Mouse (Mus musculus): Measurements from ENCODE around the gene Tapt1. TPM values are rescaled to one million over a fixed set of nuclear protein-coding genes. Genes with fewer than 3 reads are reported as not detected.
"Not testable (repeated sequence)": the region's sequence is repeated elsewhere in the genome, so short reads cannot be mapped to it uniquely, and the experiment has no call there.

Gene Tapt1
- polyA plus RNA-seq (2015; fragmentation: Nextera tagmentation; extraction: Ambion mirVana): 30.7 and 30.9 TPM in 2 replicates

DNA sequence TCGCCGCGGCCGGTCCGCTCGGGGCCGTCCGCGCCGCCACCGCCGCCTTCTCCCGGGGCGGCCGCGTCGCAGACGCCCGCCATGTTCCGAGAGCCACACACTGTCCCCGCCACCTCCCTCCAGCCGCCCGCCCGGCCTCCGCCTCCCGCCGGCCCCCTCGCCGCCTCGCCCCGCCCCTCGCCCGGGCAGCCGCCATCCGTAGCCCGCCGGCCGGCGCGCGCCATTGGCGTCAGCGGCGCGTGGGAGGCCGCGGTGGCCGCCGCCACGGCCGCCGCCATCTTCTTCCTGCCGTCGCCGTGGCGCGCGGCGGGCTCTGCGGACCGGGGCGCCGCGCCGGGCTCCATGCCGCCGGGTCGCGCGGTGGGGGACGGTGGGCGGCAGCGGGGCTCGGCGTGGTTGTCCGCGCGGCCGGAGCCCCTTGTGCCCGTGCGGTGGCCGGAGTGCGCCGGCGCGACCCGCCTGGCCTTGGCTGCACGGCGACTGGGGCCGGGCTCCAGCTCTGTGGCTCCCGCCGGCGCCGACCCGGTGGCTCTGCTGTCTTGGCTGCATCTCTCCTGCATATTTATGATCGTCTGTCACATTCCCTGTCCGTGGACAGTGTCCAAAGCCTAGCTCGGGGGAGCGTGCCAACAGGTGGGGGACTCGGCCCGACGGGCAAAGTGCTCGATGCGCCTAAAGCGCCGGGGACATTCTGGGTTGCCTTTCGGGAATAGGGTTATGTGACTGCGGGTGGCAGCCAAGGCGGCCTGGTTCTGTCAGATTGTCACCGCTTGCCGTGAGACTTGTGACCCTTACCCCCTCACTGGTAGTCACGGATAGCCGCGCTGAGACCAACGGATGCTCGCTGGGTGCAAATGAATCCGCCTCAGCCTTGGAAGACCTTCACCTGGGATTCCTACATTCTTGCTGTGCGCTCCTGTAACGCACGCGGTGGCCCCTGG is at the start of gene Tapt1:
TSS of gene Tapt1 (minus strand) at position 106 of the 941 bp plus-strand sequence.
- Histone ChIP-seq H3K36me3 (no peaks in the 10 kb centered on the region), H3K9ac (peak within 1 kb of the TSS; percentile 95), H3K27me3 (no peaks in the 10 kb centered on the region), H3K4me1 (peaks cover 13% of the 10 kb centered on the region), H3K4me3 (peak within 1 kb of the TSS; percentile 82), H3K9me3 (no peaks in the 10 kb centered on the region), H3K27ac (peak within 1 kb of the TSS; percentile 91), H3K4me2 (peak within 1 kb of the TSS; percentile 74)
- peak; percentile 93 for ATAC-seq (ENCODE audit: insufficient number of reproducible peaks, low FRiP score, low TSS enrichment, low read depth)
- WGBS: under 1% methylated on average over 90 of the region's 121 CpGs

DNA sequence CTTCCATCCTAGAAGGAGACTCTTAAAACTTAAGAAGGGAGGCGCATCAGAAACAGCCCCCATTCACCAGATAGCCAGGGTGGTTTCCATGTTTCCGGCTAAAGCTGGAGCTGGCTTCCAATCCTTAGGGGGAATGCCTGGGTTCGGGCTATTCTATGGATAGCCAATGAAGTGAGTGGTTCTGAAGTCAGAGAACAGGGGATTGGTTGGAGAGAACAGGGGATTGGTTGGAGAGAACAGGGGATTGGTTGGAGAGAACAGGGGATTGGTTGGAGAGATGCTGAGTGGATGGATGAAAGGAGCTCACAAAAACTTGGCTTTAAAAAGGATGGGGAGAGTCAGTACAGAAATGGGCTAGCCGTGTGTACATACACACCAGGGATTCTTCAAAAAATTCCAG is 45.1 kb upstream of the Tapt1 start:
- no peak overlapping the region for H3K27ac ChIP-seq

DNA sequence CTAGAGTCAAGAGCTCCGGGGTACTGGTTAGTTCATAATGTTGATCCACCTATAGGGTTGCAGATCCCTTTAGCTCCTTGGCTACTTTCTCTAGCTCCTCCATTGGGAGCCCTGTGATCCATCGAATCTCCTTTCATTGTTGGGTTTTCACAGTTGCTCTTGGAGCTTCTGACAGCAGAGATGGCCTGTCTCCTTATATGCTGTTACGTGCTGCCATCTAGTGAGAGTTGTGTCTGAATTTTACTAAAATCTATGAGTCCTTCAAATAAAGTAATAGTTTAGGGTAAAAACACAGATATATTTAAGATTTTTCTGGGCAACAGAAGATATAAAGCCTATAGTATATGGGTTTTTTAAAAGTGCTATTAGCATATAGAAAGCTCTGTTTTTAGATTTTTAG is 42.1 kb upstream of the Tapt1 start:
- H3K4me3 ChIP-seq; H3K4me2 ChIP-seq; H3K9ac ChIP-seq; H3K27ac ChIP-seq; H3K9me3 ChIP-seq; ATAC-seq (ENCODE audit: insufficient number of reproducible peaks, low FRiP score, low TSS enrichment, low read depth); H3K27me3 ChIP-seq; H3K36me3 ChIP-seq; H3K4me1 ChIP-seq: not testable (repeated sequence)
- 58% methylated on average over 3 of the region's 3 CpGs for WGBS

More for the DNA sequence above, 45.1 kb upstream of the Tapt1 start:
- Histone ChIP-seq H3K4me2 (no peak overlapping the region), H3K27me3 (no peaks in the 10 kb centered on the region), H3K4me1 (no peaks in the 10 kb centered on the region), H3K4me3 (no peak overlapping the region), H3K9ac (no peak overlapping the region), H3K36me3 (no peaks in the 10 kb centered on the region), H3K9me3 (no peaks in the 10 kb centered on the region)
- no peak for ATAC-seq (ENCODE audit: insufficient number of reproducible peaks, low FRiP score, low TSS enrichment, low read depth)
- WGBS: 79% methylated on average over 4 of the region's 4 CpGs

DNA sequence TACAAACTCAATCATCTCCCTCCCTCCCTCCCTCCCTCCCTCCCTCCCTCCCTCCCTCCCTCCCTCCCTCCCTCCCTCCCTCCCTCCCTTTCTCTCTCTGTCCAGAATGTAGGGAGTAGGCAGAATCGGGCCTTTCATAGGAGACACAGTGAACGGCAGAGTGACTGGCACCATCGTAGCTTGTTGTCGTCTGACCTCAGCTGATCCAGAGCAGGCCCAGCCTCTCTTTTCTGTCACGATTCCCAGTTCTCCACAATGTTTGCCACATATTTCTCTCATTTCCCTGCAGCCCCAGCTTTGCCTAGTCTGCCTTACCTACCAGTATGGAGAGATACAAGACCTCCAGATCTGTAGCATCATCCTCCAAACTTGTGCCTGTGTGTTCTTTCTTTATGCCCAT is 35.3 kb upstream of the Tapt1 start:
- 83% methylated on average over 4 of the region's 5 CpGs for WGBS
- Histone ChIP-seq H3K9me3 (no peaks in the 10 kb centered on the region), H3K4me3 (no peak overlapping the region), H3K4me2 (no peak overlapping the region), H3K36me3 (no peaks in the 10 kb centered on the region), H3K27ac (no peak overlapping the region), H3K4me1 (no peaks in the 10 kb centered on the region), H3K27me3 (no peaks in the 10 kb centered on the region), H3K9ac (no peak overlapping the region)
- ATAC-seq (ENCODE audit: insufficient number of reproducible peaks, low FRiP score, low TSS enrichment, low read depth): no peak

DNA sequence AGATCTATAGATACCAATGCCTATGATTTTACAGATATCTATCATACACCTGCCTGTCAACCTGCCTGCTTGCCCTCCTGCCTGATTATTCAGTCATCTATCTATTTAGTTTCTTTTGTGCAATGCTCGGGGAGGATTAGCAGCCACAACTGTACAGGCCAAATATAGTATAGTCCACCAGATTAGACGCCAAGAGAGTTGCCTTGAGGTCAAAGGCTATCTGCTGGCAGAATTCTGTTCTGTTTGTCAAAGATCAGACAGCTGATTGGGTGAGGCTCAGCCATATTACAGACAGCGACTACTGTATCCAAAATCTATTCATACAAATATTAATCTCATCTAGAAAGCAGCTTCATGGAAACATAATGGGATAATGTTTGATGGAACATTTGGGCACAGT is 34.7 kb upstream of the Tapt1 start:
- Histone ChIP-seq H3K36me3 (no peaks in the 10 kb centered on the region), H3K9ac (no peak overlapping the region), H3K27me3 (no peaks in the 10 kb centered on the region), H3K4me1 (no peaks in the 10 kb centered on the region), H3K4me2 (no peak overlapping the region), H3K9me3 (no peaks in the 10 kb centered on the region), H3K27ac (no peak overlapping the region), H3K4me3 (no peak overlapping the region)
- 73% methylated on average over 3 of the region's 3 CpGs for WGBS
- ATAC-seq (ENCODE audit: insufficient number of reproducible peaks, low FRiP score, low TSS enrichment, low read depth): no peak

DNA sequence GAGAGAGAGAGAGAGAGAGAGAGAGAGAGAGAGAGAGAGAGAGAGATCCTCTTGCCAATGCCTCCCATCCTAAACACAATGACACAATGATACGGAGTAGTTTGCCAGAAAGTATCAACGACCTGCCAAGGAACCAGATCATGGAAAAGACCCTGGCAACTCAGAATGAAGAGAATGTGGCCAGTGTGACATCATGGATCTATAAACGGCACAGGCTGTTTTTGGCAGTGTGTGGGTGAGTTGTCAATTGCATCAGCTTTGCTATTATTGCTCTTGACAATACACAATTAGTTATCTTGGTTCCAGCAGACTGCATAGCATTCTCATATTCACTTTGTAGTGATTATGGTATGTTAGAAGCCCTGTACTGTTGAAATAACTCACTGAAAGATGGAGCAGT is 33.3 kb upstream of the Tapt1 start:
- Histone ChIP-seq H3K9me3 (no peaks in the 10 kb centered on the region), H3K36me3 (no peaks in the 10 kb centered on the region), H3K4me1 (no peaks in the 10 kb centered on the region), H3K4me3 (no peak overlapping the region), H3K27me3 (no peaks in the 10 kb centered on the region), H3K27ac (no peak overlapping the region), H3K9ac (no peak overlapping the region), H3K4me2 (no peak overlapping the region)
- ATAC-seq (ENCODE audit: insufficient number of reproducible peaks, low FRiP score, low TSS enrichment, low read depth): no peak
- 77% methylated on average over 3 of the region's 3 CpGs for WGBS

DNA sequence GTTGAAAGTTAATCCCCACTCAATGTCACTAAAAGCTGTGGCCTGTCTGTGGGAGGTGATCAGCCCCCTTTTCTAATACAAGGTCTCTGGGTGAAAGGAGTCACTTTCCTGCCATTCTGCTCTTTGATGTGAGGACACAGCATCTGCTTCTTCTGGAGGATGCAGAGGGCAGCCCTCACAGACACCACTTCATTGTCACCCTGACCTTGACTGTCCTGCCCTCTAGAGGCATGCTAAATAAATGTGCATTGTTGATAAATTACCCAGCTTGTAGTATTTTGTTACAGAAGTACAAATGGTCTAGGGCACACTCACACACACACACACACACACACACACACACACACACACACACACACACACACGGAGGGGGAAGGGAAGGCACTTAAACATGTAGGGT is 31.7 kb upstream of the Tapt1 start:
- Histone ChIP-seq H3K36me3 (no peaks in the 10 kb centered on the region), H3K27me3 (no peaks in the 10 kb centered on the region), H3K4me2 (no peak overlapping the region), H3K27ac (no peak overlapping the region), H3K9me3 (no peaks in the 10 kb centered on the region), H3K9ac (no peak overlapping the region), H3K4me3 (no peak overlapping the region), H3K4me1 (no peaks in the 10 kb centered on the region)
- 44% methylated on average over 1 of the region's 1 CpGs for WGBS
- no peak for ATAC-seq (ENCODE audit: insufficient number of reproducible peaks, low FRiP score, low TSS enrichment, low read depth)

DNA sequence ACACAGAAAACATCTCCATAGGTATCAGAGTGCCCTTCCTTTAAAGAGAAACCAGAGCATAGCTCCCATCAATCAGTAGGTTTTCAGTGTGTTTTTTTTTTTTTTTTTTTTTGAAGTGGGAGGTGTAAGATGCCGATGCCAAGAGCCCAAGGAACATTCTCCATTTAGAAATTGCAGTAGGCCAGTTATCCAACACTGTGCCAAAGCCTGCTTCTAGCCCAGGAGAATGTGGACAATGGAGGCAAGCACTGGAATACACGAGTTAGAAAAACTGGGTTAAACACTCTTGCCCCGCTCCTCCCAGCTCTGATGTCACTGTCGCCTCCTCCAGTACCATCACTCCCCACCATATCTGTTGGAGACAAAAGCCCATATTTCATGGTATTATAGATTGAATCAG is 31.0 kb upstream of the Tapt1 start:
- 83% methylated on average over 4 of the region's 4 CpGs for WGBS
- no peak overlapping the region for H3K9ac ChIP-seq
- H3K27ac ChIP-seq: no peak overlapping the region
- no peaks in the 10 kb centered on the region for H3K27me3 ChIP-seq
- no peak overlapping the region for H3K4me2 ChIP-seq
- H3K4me3 ChIP-seq: no peak overlapping the region
- no peaks in the 10 kb centered on the region for H3K36me3 ChIP-seq
- no peak for ATAC-seq (ENCODE audit: insufficient number of reproducible peaks, low FRiP score, low TSS enrichment, low read depth)
- no peaks in the 10 kb centered on the region for H3K9me3 ChIP-seq
- no peaks in the 10 kb centered on the region for H3K4me1 ChIP-seq

DNA sequence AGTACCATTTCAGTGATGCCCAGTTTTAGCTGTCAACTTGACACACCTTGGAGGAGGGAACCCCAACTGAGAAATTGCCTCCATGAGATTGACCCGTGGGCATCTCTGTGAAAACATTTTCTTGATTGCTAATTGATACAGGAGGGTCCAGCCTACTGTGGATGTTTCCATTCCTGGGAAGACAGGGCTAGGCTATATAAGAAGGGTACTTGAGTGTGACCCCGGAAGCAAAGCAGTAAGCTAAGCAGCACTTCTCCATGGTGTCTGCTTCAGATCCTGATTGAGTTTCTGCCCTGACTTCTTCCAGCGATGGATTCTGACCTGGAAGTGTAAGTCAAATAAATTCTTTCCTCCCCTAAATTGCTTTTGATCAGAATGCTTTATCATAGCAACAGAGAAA is 30.1 kb upstream of the Tapt1 start:
- WGBS: 82% methylated on average over 3 of the region's 3 CpGs
- Histone ChIP-seq H3K4me3 (no peak overlapping the region), H3K4me1 (no peaks in the 10 kb centered on the region), H3K9me3 (no peaks in the 10 kb centered on the region), H3K9ac (no peak overlapping the region), H3K4me2 (no peak overlapping the region), H3K36me3 (no peaks in the 10 kb centered on the region), H3K27ac (no peak overlapping the region), H3K27me3 (no peaks in the 10 kb centered on the region)
- ATAC-seq (ENCODE audit: insufficient number of reproducible peaks, low FRiP score, low TSS enrichment, low read depth): no peak

DNA sequence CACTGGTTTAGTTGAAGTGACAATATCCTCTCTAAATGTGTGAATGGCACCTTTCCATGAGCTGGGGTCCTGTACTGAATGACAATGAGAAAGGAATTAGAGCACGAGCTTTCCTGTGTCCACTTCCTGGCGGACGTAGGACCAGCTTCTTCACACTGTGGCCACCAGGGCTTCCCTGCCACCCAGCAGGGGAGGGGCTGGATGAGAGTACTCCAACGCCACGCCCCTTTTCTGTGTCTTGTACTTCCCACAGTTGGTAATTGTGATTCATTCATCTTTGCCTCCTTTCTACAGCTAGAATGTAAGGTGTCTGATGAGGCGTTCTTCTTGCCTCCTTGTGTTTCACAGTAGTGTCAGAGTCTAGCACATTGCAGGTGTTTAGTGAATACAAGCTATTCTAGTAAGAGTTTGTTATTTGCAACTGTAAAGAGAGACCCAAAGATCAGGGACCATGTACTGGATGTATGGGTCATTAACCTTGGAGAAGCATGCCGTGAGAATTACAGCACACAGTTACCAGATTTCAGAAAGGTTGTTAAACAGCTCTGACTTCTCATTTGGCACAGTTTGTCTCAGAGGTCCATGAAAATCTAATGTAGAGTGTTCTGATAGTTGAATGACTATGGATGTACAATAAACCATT is 29.5 kb upstream of the Tapt1 start:
- H3K27me3 ChIP-seq: no peaks in the 10 kb centered on the region
- no peak overlapping the region for H3K4me2 ChIP-seq
- H3K9ac ChIP-seq: no peak overlapping the region
- WGBS: 72% methylated on average over 7 of the region's 7 CpGs
- no peaks in the 10 kb centered on the region for H3K36me3 ChIP-seq
- no peaks in the 10 kb centered on the region for H3K9me3 ChIP-seq
- no peaks in the 10 kb centered on the region for H3K4me1 ChIP-seq
- no peak overlapping the region for H3K4me3 ChIP-seq
- no peak overlapping the region for H3K27ac ChIP-seq
- ATAC-seq (ENCODE audit: insufficient number of reproducible peaks, low FRiP score, low TSS enrichment, low read depth): no peak

DNA sequence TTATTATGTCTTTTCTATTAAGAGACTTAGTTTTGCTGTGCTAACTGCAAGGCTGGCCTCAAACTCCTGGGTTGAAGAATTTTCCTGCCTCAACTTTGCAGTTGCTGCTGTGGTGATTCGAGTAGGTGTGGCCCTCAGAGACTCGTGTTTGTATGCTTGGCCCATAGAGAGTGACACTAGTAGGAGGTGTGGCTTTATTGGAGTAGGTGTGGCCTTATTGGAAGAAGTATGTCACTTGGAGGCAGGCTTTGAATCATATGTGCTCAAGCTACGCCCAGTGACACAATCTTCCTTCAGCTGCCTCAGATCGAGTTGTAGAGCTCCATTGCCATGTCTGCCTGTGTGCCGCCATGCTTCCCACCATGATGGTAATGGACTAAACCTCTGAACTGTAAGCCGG is 27.0 kb upstream of the Tapt1 start:
- H3K27ac ChIP-seq: no peak overlapping the region
- WGBS: 82% methylated on average over 6 of the region's 6 CpGs
- no peaks in the 10 kb centered on the region for H3K27me3 ChIP-seq
- H3K9ac ChIP-seq: no peak overlapping the region
- H3K4me2 ChIP-seq: no peak overlapping the region
- ATAC-seq (ENCODE audit: insufficient number of reproducible peaks, low FRiP score, low TSS enrichment, low read depth): no peak
- H3K4me3 ChIP-seq: no peak overlapping the region
- H3K4me1 ChIP-seq: no peaks in the 10 kb centered on the region
- no peaks in the 10 kb centered on the region for H3K36me3 ChIP-seq
- H3K9me3 ChIP-seq: no peaks in the 10 kb centered on the region

DNA sequence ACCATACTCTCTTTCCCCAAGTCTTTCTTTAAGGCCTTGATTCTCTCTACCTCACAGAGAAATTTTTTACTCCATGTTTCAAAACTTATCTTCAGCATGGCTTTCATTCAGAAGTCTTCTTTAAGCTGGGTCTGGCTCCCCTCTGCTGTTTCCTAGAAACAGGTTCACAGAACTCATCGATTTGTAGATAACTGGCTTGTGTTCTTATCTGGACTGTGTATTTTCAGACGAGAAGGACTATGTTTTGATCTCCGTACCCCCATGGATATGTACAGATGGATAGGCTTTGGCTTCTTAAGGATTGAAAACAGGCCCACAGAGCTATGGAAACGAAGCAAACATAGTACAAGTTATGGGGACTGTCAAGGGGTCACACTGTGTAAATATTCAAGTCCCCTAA is 26.0 kb upstream of the Tapt1 start:
- Histone ChIP-seq H3K27me3 (no peaks in the 10 kb centered on the region), H3K4me3 (no peak overlapping the region), H3K27ac (no peak overlapping the region), H3K9me3 (no peaks in the 10 kb centered on the region), H3K9ac (no peak overlapping the region), H3K4me2 (no peak overlapping the region), H3K36me3 (no peaks in the 10 kb centered on the region), H3K4me1 (no peaks in the 10 kb centered on the region)
- no peak for ATAC-seq (ENCODE audit: insufficient number of reproducible peaks, low FRiP score, low TSS enrichment, low read depth)
- 78% methylated on average over 4 of the region's 4 CpGs for WGBS
